Mouse (Mus musculus) thymus, adult 2 months (tissue): Measurements from ENCODE around the gene Gm48551. TPM values are rescaled to one million over a fixed set of nuclear protein-coding genes. Genes with fewer than 3 reads are reported as not detected.
A peak's percentile ranks its signal among the peaks of the same experiment; 100 is the strongest.

Experiments
- DNase-seq: peaks from one replicate; pipeline ENCODE4 v3.0.0; 2021
- H3K27ac ChIP-seq: fragments of 200-500 bp; 2 replicates; pipeline ENCODE4 v1.5.1; 2012; ENCODE audit warnings: low read length, control low read depth; ENCODE audit not compliant: control insufficient read depth, insufficient read depth
- H3K27me3 ChIP-seq: fragments of 200-500 bp; 2 replicates; pipeline ENCODE4 v1.6.1; 2012; ENCODE audit warnings: mild to moderate bottlenecking, low read length, moderate library complexity, mixed read lengths; ENCODE audit not compliant: control insufficient read depth, insufficient read depth
- H3K36me3 ChIP-seq: fragments of 200-500 bp; 2 replicates; pipeline ENCODE4 v1.6.1; 2012; ENCODE audit warnings: mild to moderate bottlenecking, low read length, moderate library complexity; ENCODE audit not compliant: control insufficient read depth, insufficient read depth
- H3K4me1 ChIP-seq: fragments of 200-500 bp; replicated peaks from 2 replicates; pipeline ENCODE4 v1.6.1; 2012; ENCODE audit warnings: low read length; ENCODE audit not compliant: control insufficient read depth, insufficient read depth
- H3K4me3 ChIP-seq: fragments of 200-500 bp; 2 replicates; pipeline ENCODE4 v1.5.1; 2012; ENCODE audit warnings: mild to moderate bottlenecking, low read length, control low read depth, moderate library complexity; ENCODE audit not compliant: control insufficient read depth, insufficient read depth
- CTCF ChIP-seq: fragments of 200-500 bp; IDR thresholded peaks from 2 replicates; pipeline ENCODE4 v1.5.1; 2012; ENCODE audit warnings: mild to moderate bottlenecking, control low read depth, low read length, moderate library complexity, borderline replicate concordance; ENCODE audit not compliant: control insufficient read depth, poor library complexity, insufficient read depth; ENCODE audit errors: extremely low read depth
- POLR2A ChIP-seq: fragments of 200-500 bp; IDR thresholded peaks from 2 replicates; pipeline ENCODE4 v1.6.1; 2012; ENCODE audit warnings: mild to moderate bottlenecking, low read length, control low read depth, moderate library complexity; ENCODE audit not compliant: control insufficient read depth, poor library complexity, insufficient read depth; ENCODE audit errors: extremely low read depth
- WGBS: fragments of 180-500 bp; shearing (Covaris S2); methylation state at CpG from one replicate; pipeline ENCODE4 v1.1.7; 2018; 5-methylcytosine and 5-hydroxymethylcytosine counted together
- polyA plus RNA-seq: library from polyadenylated mRNA; depleted of rRNA; stranded (reverse); fragments of >200 nt; gene quantifications from 2 replicates; pipeline ENCODE4 v1.2.3, GENCODE M21; 2012

The Gm48551 gene
- polyA plus RNA-seq, 1 experiment = 5.3 TPM

- Histone ChIP-seq H3K4me3 (peak overlapping the region; percentile 86), H3K27me3 (peaks cover 3% of the 10 kb centered on the region; the same call in 1 of the 2 replicates), H3K4me1 (peaks cover 59% of the 10 kb centered on the region), H3K36me3 (no peaks in the 10 kb centered on the region), H3K27ac (peak overlapping the region; percentile 11; the same call in 1 of the 2 replicates)
- WGBS = under 1% methylated on average over 74 of the region's 89 CpGs
- TF ChIP-seq CTCF = 0 out of 2 replicates have a peak, but pooled peaks have one; percentile 13
- TF ChIP-seq POLR2A = 0 out of 2 replicates have a peak, but pooled peaks have one; percentile 14
- DNase-seq = peak; percentile 68
These were observed 46.0 kb downstream of the Gm48551 start for GRCm38 (mm10) chr10:81430141-81430830.

GRCm38 (mm10) chr10:81430831-81431525 is 46.7 kb downstream of the Gm48551 start:
- Histone ChIP-seq H3K4me3 (peak overlapping the region; percentile 86), H3K36me3 (no peaks in the 10 kb centered on the region), H3K4me1 (peaks cover 57% of the 10 kb centered on the region), H3K27ac (no peak overlapping the region), H3K27me3 (peaks cover 3% of the 10 kb centered on the region; the same call in 1 of the 2 replicates)
- 3% methylated on average over 59 of the region's 70 CpGs for WGBS
- TF ChIP-seq CTCF (no peak; the same call in 1 of the 2 replicates), POLR2A (no peak)
- peak; percentile 50 for DNase-seq

GRCm38 (mm10) chr10:81431526-81432168 is 47.4 kb downstream of the Gm48551 start:
- DNase-seq = peak; percentile 24
- Histone ChIP-seq H3K36me3 (no peaks in the 10 kb centered on the region), H3K4me3 (peak overlapping the region; percentile 86; the same call in 1 of the 2 replicates), H3K4me1 (peaks cover 51% of the 10 kb centered on the region), H3K27me3 (peaks cover 2% of the 10 kb centered on the region; the same call in 1 of the 2 replicates), H3K27ac (no peak overlapping the region)
- TF ChIP-seq CTCF (no peak), POLR2A (no peak)
- WGBS = 30% methylated on average over 15 of the region's 15 CpGs

GRCm38 (mm10) chr10:81432169-81432867 is 48.1 kb downstream of the Gm48551 start:
- Histone ChIP-seq H3K27me3 (no peaks in the 10 kb centered on the region), H3K36me3 (no peaks in the 10 kb centered on the region), H3K27ac (no peak overlapping the region), H3K4me3 (peak overlapping the region; percentile 10), H3K4me1 (peaks cover 48% of the 10 kb centered on the region)
- no peak for TF ChIP-seq CTCF
- TF ChIP-seq POLR2A = no peak
- DNase-seq = no peak
- 48% methylated on average over 21 of the region's 21 CpGs for WGBS

- Histone ChIP-seq H3K36me3 (no peaks in the 10 kb centered on the region), H3K27me3 (no peaks in the 10 kb centered on the region), H3K4me1 (peaks cover 48% of the 10 kb centered on the region), H3K4me3 (peak overlapping the region; percentile 10), H3K27ac (peak overlapping the region; percentile 58; the same call in 1 of the 2 replicates)
- peak; percentile 90 for DNase-seq
- peak; percentile 16; the same call in 1 of the 2 replicates for TF ChIP-seq CTCF
- no peak for TF ChIP-seq POLR2A
- under 1% methylated on average over 17 of the region's 17 CpGs for WGBS
These were observed 48.6 kb downstream of the Gm48551 start for GRCm38 (mm10) chr10:81432868-81433262.

DNA sequence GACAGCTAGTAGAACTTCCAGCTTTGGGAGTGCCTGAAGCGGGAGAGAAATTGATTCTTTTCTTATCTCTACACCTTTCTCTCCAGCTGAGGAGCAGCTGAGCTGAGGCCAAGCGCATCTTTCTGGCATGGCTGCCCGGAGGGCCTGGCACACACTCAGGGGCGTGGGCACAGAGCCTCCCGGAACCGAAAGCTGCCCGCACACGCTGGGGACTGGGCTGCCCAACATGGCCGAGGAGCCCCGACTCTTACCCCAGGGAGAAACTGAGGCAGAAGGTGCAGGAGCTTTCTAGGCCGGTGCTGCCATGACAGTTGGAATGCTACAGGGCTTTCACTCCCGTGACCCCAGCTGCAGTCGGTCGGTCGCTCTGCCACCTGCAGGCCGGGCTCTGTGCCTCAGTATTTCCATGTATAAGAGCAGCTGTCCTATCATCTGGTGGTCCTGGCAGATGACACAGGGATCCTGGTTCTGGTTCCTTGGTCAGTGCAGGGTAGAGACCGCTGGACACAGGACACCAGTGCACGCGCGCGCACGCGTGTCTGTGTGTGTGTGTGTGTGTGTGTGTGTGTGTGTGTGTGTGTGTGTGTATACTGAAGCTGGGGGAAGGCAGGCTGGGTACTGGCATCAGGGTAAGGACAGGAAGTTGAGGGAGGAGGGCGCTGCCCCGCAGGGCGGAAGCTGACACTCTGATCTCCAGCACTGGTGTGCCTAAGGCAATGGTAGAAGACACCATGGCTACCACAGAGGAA is 49.4 kb downstream of the Gm48551 start:
- peak; percentile 70 for DNase-seq
- H3K4me3 ChIP-seq = peak overlapping the region; percentile 13

More for the DNA sequence above, 49.4 kb downstream of the Gm48551 start:
- Histone ChIP-seq H3K36me3 (no peaks in the 10 kb centered on the region), H3K27ac (peak overlapping the region; percentile 58), H3K27me3 (no peaks in the 10 kb centered on the region), H3K4me1 (peaks cover 48% of the 10 kb centered on the region)
- WGBS = 22% methylated on average over 26 of the region's 26 CpGs
- TF ChIP-seq POLR2A (no peak), CTCF (no peak)
